Mouse (Mus musculus): Measurements from ENCODE around the gene Upf2.

DNA sequence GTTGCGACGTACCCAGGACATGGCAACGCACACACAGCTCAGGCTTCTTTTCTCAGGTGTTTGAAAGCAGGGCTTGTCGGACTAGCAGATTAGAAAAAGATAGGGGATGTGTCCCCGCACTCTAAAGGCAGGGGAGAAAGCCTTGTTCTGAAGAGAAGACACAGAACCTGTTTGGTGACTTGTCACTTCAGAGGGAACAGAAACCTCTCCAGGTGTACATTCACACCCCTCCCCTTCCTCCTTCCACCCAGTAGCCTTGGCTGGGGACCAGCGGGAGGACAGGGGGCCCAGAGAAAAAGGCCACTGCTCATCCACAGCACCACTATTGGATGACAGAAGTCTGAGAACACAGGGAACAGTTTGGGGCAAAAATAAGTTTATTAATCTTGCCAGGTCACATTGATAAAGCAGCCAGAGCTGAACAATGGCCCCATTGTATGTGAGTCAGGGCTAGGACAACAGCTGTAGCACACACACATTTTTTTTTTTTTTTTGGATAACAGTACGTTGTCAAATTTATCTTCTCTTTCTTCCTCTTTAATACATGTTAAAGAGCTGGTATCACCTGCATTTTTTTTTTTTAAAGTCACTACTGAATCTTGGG, 145.9 kb downstream of the Upf2 start:
- TF ChIP-seq CTCF (IDR thresholded peaks at IDR 0.05; ENCODE audit: insufficient read depth, low read depth, low read length) (no peak), POLR2A (IDR thresholded peaks at IDR 0.05; ENCODE audit: insufficient read depth, low read depth, low read length) (no peak)

All from olfactory bulb, adult 2 months (tissue).